Mouse (Mus musculus) CH12.LX (cell line): ENCODE measurements around the gene Pom121l2. TPM values are rescaled to one million over a fixed set of nuclear protein-coding genes. Genes with fewer than 3 reads are reported as not detected.

Experiments used
- DNase-seq: peaks from one replicate; pipeline ENCODE4 v3.0.0-alpha.2; 2013; ENCODE audit errors: extremely low read depth
- H3K27ac ChIP-seq: 2 replicates; pipeline ENCODE4 v1.5.1; 2012; ENCODE audit warnings: low read depth, mild to moderate bottlenecking, control low read depth, moderate library complexity; ENCODE audit not compliant: insufficient read depth
- H3K27me3 ChIP-seq: replicated peaks from 2 replicates; pipeline ENCODE3; 2012; ENCODE audit warnings: inconsistent platforms
- H3K36me3 ChIP-seq, 2 experiments: replicated peaks in 1 of 2; 2 replicates each; pipeline versions ENCODE3 to v1.6.1; 2012; ENCODE audit warnings: inconsistent platforms in 1 of 2, low read length in 1 of 2, mild to moderate bottlenecking in 1 of 2, mixed read lengths in 1 of 2, moderate library complexity in 1 of 2; ENCODE audit not compliant: control insufficient read depth in 1 of 2, insufficient read depth in 1 of 2
- H3K4me1 ChIP-seq, 2 experiments: 2 replicates each; pipeline ENCODE4 v1.6.1; 2012; ENCODE audit warnings: inconsistent platforms in 1 of 2, moderate library complexity in 1 of 2; ENCODE audit not compliant: insufficient read depth in 2 of 2, control insufficient read depth in 1 of 2
- H3K4me2 ChIP-seq: 2 replicates; pipeline ENCODE4 v1.6.1; 2012; ENCODE audit warnings: low read depth, mild to moderate bottlenecking, control low read depth; ENCODE audit not compliant: poor library complexity, insufficient read depth, severe bottlenecking
- H3K4me3 ChIP-seq, 3 experiments: fragments of 150-350 bp in 1 of 3; sonication (generic) in 1 of 3; replicated peaks in 1 of 3; 2 replicates each; pipeline versions ENCODE3 to v1.5.1; 2011 to 2012; ENCODE audit warnings: low read depth in 2 of 3, low read length in 2 of 3, mild to moderate bottlenecking in 2 of 3, moderate library complexity in 2 of 3, control low read depth in 1 of 3, improper control_type of control experiment in 1 of 3, inconsistent platforms in 1 of 3, mixed read lengths in 1 of 3; ENCODE audit not compliant: poor library complexity in 1 of 3
- H3K79me2 ChIP-seq: replicated peaks from 2 replicates; pipeline ENCODE4 v1.6.1; 2012; ENCODE audit warnings: mild to moderate bottlenecking, moderate library complexity; ENCODE audit not compliant: control insufficient read depth, poor library complexity, insufficient read depth, severe bottlenecking; ENCODE audit errors: extremely low read depth
- H3K9ac ChIP-seq: 2 replicates; pipeline ENCODE4 v1.6.1; 2012; ENCODE audit warnings: low read depth, mild to moderate bottlenecking, control low read depth, moderate library complexity; ENCODE audit not compliant: insufficient read depth
- H3K9me3 ChIP-seq: replicated peaks from 2 replicates; pipeline ENCODE3; 2012; ENCODE audit warnings: low read length, inconsistent platforms, mixed read lengths
- CHD1 ChIP-seq: IDR thresholded peaks from 2 replicates; pipeline ENCODE4 v1.6.1; 2012; ENCODE audit warnings: low read depth, low read length, improper control_type of control experiment, inconsistent platforms
- CTCF ChIP-seq, 2 experiments: IDR thresholded peaks in 1 of 2; conservative IDR thresholded peaks in 1 of 2; 2 replicates each; pipeline ENCODE4 v1.5.1; 2011 to 2012; ENCODE audit warnings: low read depth in 2 of 2, low read length in 2 of 2, improper control_type of control experiment in 1 of 2, inconsistent platforms in 1 of 2, mild to moderate bottlenecking in 1 of 2, moderate library complexity in 1 of 2
- E2F4 ChIP-seq: IDR thresholded peaks from 2 replicates; pipeline ENCODE4 v1.6.1; 2011; ENCODE audit warnings: low read depth, low read length, improper control_type of control experiment; ENCODE audit not compliant: insufficient replicate concordance
- ELF1 ChIP-seq: IDR thresholded peaks from 2 replicates; pipeline ENCODE4 v1.6.1; 2014; ENCODE audit warnings: low read depth, mild to moderate bottlenecking, inconsistent platforms, low read length, improper control_type of control experiment
- EP300 ChIP-seq: IDR thresholded peaks from 2 replicates; pipeline ENCODE4 v1.6.1; 2011; ENCODE audit warnings: low read length, improper control_type of control experiment
- GABPA ChIP-seq: IDR thresholded peaks from 2 replicates; pipeline ENCODE4 v1.6.1; 2012; ENCODE audit warnings: low read depth, low read length, improper control_type of control experiment, inconsistent platforms; ENCODE audit not compliant: insufficient replicate concordance
- HCFC1 ChIP-seq: IDR thresholded peaks from 2 replicates; pipeline ENCODE4 v1.6.1; 2012; ENCODE audit warnings: low read depth, mild to moderate bottlenecking, inconsistent platforms, low read length, improper control_type of control experiment
- JUN ChIP-seq: IDR thresholded peaks from 2 replicates; pipeline ENCODE4 v1.6.1; 2011; ENCODE audit warnings: low read depth, mild to moderate bottlenecking, low read length, improper control_type of control experiment, moderate library complexity; ENCODE audit not compliant: insufficient read depth
- JUND ChIP-seq: conservative IDR thresholded peaks from 2 replicates; pipeline ENCODE4 v1.6.1; 2011; ENCODE audit warnings: low read depth, low read length, improper control_type of control experiment
- KAT2A ChIP-seq: IDR thresholded peaks from 2 replicates; pipeline ENCODE4 v1.6.1; 2012; ENCODE audit warnings: low read length, improper control_type of control experiment, inconsistent platforms; ENCODE audit not compliant: insufficient replicate concordance
- MAFK ChIP-seq: IDR thresholded peaks from 2 replicates; pipeline ENCODE4 v1.6.1; 2011; ENCODE audit warnings: low read length, improper control_type of control experiment; ENCODE audit not compliant: insufficient replicate concordance
- MAX ChIP-seq: IDR thresholded peaks from 2 replicates; pipeline ENCODE4 v1.6.1; 2011; ENCODE audit warnings: low read length, improper control_type of control experiment
- MEF2A ChIP-seq: IDR thresholded peaks from 2 replicates; pipeline ENCODE4 v1.6.1; 2014; ENCODE audit warnings: low read depth, mild to moderate bottlenecking, inconsistent platforms, low read length, improper control_type of control experiment, borderline replicate concordance
- MXI1 ChIP-seq: IDR thresholded peaks from 2 replicates; pipeline ENCODE4 v1.6.1; 2011; ENCODE audit warnings: mild to moderate bottlenecking, low read depth, low read length, improper control_type of control experiment
- POLR2A ChIP-seq: IDR thresholded peaks from 2 replicates; pipeline ENCODE4 v1.6.1; 2011; ENCODE audit warnings: low read depth, mild to moderate bottlenecking, improper control_type of control experiment, low read length
- POLR2AphosphoS2 ChIP-seq: IDR thresholded peaks from 2 replicates; pipeline ENCODE4 v1.6.1; 2011; ENCODE audit warnings: low read depth, low read length, improper control_type of control experiment
- RCOR1 ChIP-seq: conservative IDR thresholded peaks from 2 replicates; pipeline ENCODE4 v1.6.1; 2012; ENCODE audit warnings: low read depth, mild to moderate bottlenecking, inconsistent platforms, low read length, improper control_type of control experiment
- SIN3A ChIP-seq: IDR thresholded peaks from 2 replicates; pipeline ENCODE4 v1.6.1; 2012; ENCODE audit warnings: low read length, improper control_type of control experiment, inconsistent platforms
- SMC3 ChIP-seq: IDR thresholded peaks from 2 replicates; pipeline ENCODE4 v1.6.1; 2011; ENCODE audit warnings: low read depth, low read length, improper control_type of control experiment
- TBP ChIP-seq: conservative IDR thresholded peaks from 2 replicates; pipeline ENCODE4 v1.6.1; 2011; ENCODE audit warnings: low read depth, low read length, improper control_type of control experiment
- USF2 ChIP-seq: conservative IDR thresholded peaks from 2 replicates; pipeline ENCODE4 v1.6.1; 2011; ENCODE audit warnings: low read depth, low read length, improper control_type of control experiment
- ZC3H11A ChIP-seq: IDR thresholded peaks from 2 replicates; pipeline ENCODE4 v1.6.1; 2012; ENCODE audit warnings: low read depth, mild to moderate bottlenecking, inconsistent platforms, low read length, improper control_type of control experiment
- ZMIZ1 ChIP-seq: IDR thresholded peaks from 2 replicates; pipeline ENCODE4 v1.6.1; 2012; ENCODE audit warnings: low read depth, mild to moderate bottlenecking, inconsistent platforms, low read length, improper control_type of control experiment
- ZNF384 ChIP-seq: IDR thresholded peaks from 2 replicates; pipeline ENCODE4 v1.6.1; 2012; ENCODE audit warnings: low read depth, low read length, improper control_type of control experiment, inconsistent platforms
- dilution Hi-C: fragments of 300-500 bp; cut with MboI; formaldehyde crosslinking; loops from 2 replicates; pipeline ENCODE4 v1.14.3; 2020; ENCODE audit warnings: low sequenced_read_pairs; ENCODE audit not compliant: extremely low pct_unique_long_range_greater_than_20kb, extremely low pct_ligation_motif_present
- in situ Hi-C: fragments of 300-500 bp; cut with MboI; formaldehyde crosslinking; loops from 3 replicates; pipeline ENCODE4 v1.14.3; 2019; ENCODE audit warnings: low sequenced_read_pairs, low pct_ligation_motif_present, low pct_unique_long_range_greater_than_20kb, mixed read lengths
- polyA plus RNA-seq: library from polyadenylated mRNA; unstranded; fragments of >175 nt; gene quantifications from 2 replicates; pipeline ENCODE4 v1.2.1, GENCODE M21; 2012; ENCODE audit warnings: low read depth; ENCODE audit not compliant: insufficient read length
- total RNA-seq, 2 experiments: library from RNA; depleted of rRNA; stranded (reverse); fragments of 300-350 nt in 1 of 2; fragments of >200 nt in 1 of 2; gene quantifications; 2 replicates each; pipeline ENCODE4 v1.2.3; 2012 to 2014

The Pom121l2 gene
- total and polyA plus RNA-seq, 3 experiments = not detected

- TF ChIP-seq MAFK (peak; percentile 13; the same call in 1 of the 2 replicates), MAX (no peak), JUN (no peak), POLR2AphosphoS2 (peak; percentile 100), E2F4 (no peak), JUND (no peak), ZC3H11A (no peak), POLR2A (peak; percentile 85), MEF2A (no peak), CTCF (conservative IDR thresholded peaks at IDR 0.05 in 1 of 2, IDR thresholded peaks at IDR 0.05 in 1 of 2; ENCODE audit: low read depth in 2 of 2, low read length in 2 of 2) (no peak), USF2 (no peak), EP300 (no peak), RCOR1 (peak; percentile 91), ELF1 (no peak), GABPA (no peak), HCFC1 (no peak), SIN3A (peak; percentile 17), ZMIZ1 (peak; percentile 98), MXI1 (no peak), ZNF384 (no peak; the same call in 1 of the 2 replicates), SMC3 (no peak; the same call in 1 of the 2 replicates)
- TF ChIP-seq, all 38 proteins: peak for 12
Measured at GRCm38 (mm10) chr13:22036149-22036956, 55.4 kb downstream of the Pom121l2 start (continued).

- Histone ChIP-seq H3K4me1 (peaks cover 0 to 35% of the 10 kb centered on the region in 2 experiments; a peak in 2 of 4 replicates), H3K27ac (peak overlapping the region; percentile 86; the same call in 1 of the 2 replicates), H3K9me3 (no peaks in the 10 kb centered on the region), H3K27me3 (no peaks in the 10 kb centered on the region), H3K9ac (peak overlapping the region; percentile 69; the same call in 1 of the 2 replicates), H3K4me2 (peak overlapping the region; percentile 65), H3K36me3 (no peaks in the 10 kb centered on the region), H3K4me3 (no peak overlapping the region), H3K79me2 (no peaks in the 10 kb centered on the region)
- DNase-seq = no peak
- no peak for TF ChIP-seq KAT2A
- TF ChIP-seq CHD1 = peak; percentile 14; the same call in 1 of the 2 replicates
- 0 out of 2 replicates have a peak, but pooled peaks have one; percentile 8 for TF ChIP-seq TBP
- TF ChIP-seq ZNF384 = 0 out of 2 replicates have a peak, but pooled peaks have one; percentile 29
- dilution Hi-C loops = no loop called here
- in situ Hi-C loops = loop anchor here (10.0 to 25.0 kb wide), 3 partner anchors 292 to 1725 kb away; partner anchors contain the start of genes Hist1h1a, Hist1h2ab, Hist1h3a and Hist1h3b
Measured at GRCm38 (mm10) chr13:22036986-22037385, 56.0 kb downstream of the Pom121l2 start.
